Mouse (Mus musculus): Measurements from ENCODE around the gene Prex1.

Prex1 gene

GRCm38 (mm10) chr2:166517392-166518174, 196.0 kb downstream of the Prex1 start:
- peak; percentile 53 for DNase-seq (ENCODE audit: low read depth, low spot score)

GRCm38 (mm10) chr2:166516818-166517353, 196.7 kb downstream of the Prex1 start:
- no peak for DNase-seq (ENCODE audit: low read depth, low spot score)

All from 3T3-L1 (cell line).